Mouse (Mus musculus) embryonic facial prominence, embryonic 12.5 days (tissue): ENCODE measurements at regions not wholly inside any gene's neighbourhood (a gene's known extent, or its start where the extent isn't known, plus 50 kb on each side); places are given as distances from the start of the nearest gene placed in this dataset.

Source experiments
- ATAC-seq: fragments of 200-750 bp; cut with Nextera tagmentation; 2 replicates; pipeline ENCODE4 v1.8.0; 2017; ENCODE audit not compliant: insufficient number of reproducible peaks, insufficient read depth, low FRiP score, low TSS enrichment
- H3K27ac ChIP-seq: fragments of 300-500 bp; sonication (generic); 2 replicates; pipeline ENCODE4 v1.5.1; 2016; ENCODE audit warnings: mild to moderate bottlenecking
- H3K27me3 ChIP-seq: fragments of 300-500 bp; sonication (generic); 2 replicates; pipeline ENCODE4 v1.6.1; 2016; ENCODE audit warnings: mild to moderate bottlenecking, moderate library complexity
- H3K36me3 ChIP-seq: fragments of 300-500 bp; sonication (generic); 2 replicates; pipeline ENCODE4 v1.6.1; 2016; ENCODE audit warnings: mild to moderate bottlenecking
- H3K4me1 ChIP-seq: fragments of 300-500 bp; sonication (generic); 2 replicates; pipeline ENCODE4 v1.6.1; 2016
- H3K4me2 ChIP-seq: fragments of 300-500 bp; sonication (generic); replicated peaks from 2 replicates; pipeline ENCODE4 v1.6.1; 2016; ENCODE audit warnings: mild to moderate bottlenecking, moderate library complexity
- H3K4me3 ChIP-seq: fragments of 300-500 bp; sonication (generic); 2 replicates; pipeline ENCODE4 v1.5.1; 2016; ENCODE audit warnings: mild to moderate bottlenecking
- H3K9ac ChIP-seq: fragments of 300-500 bp; sonication (generic); 2 replicates; pipeline ENCODE4 v1.6.1; 2016; ENCODE audit warnings: mild to moderate bottlenecking, moderate library complexity
- H3K9me3 ChIP-seq: fragments of 300-500 bp; sonication (generic); 2 replicates; pipeline ENCODE4 v1.6.1; 2016; ENCODE audit warnings: mild to moderate bottlenecking, moderate library complexity
- WGBS: fragments of 180-500 bp; shearing (Covaris S2); methylation state at CpG from one replicate; pipeline ENCODE4 v1.1.7; 2016; 5-methylcytosine and 5-hydroxymethylcytosine counted together

- ATAC-seq = no peak
- Histone ChIP-seq H3K9ac (no peak overlapping the region), H3K4me1 (no peaks in the 10 kb centered on the region), H3K27ac (no peak overlapping the region), H3K4me2 (no peak overlapping the region), H3K36me3 (no peaks in the 10 kb centered on the region), H3K4me3 (no peak overlapping the region), H3K27me3 (no peaks in the 10 kb centered on the region), H3K9me3 (no peaks in the 10 kb centered on the region)
- 53% methylated on average over 5 of the region's 5 CpGs for WGBS
These were observed 867.1 kb upstream of the Slit2 start for GRCm38 (mm10) chr5:47115882-47116281.

GRCm38 (mm10) chr5:47095703-47096102 is 887.2 kb upstream of the Slit2 start:
- Histone ChIP-seq H3K36me3 (no peaks in the 10 kb centered on the region), H3K9ac (no peak overlapping the region), H3K27me3 (no peaks in the 10 kb centered on the region), H3K9me3 (no peaks in the 10 kb centered on the region), H3K4me3 (no peak overlapping the region), H3K27ac (no peak overlapping the region), H3K4me2 (no peak overlapping the region), H3K4me1 (no peaks in the 10 kb centered on the region)
- ATAC-seq = no peak

GRCm38 (mm10) chr5:47052942-47053341 is 930.0 kb upstream of the Slit2 start:
- H3K27ac ChIP-seq = no peak overlapping the region
- 0 out of 2 replicates have a peak, but pooled peaks cover 4% of the 10 kb centered on the region for H3K4me1 ChIP-seq
- H3K36me3 ChIP-seq = no peaks in the 10 kb centered on the region
- whole genome bisulfite sequencing = 34% methylated on average over 3 of the region's 3 CpGs
- no peaks in the 10 kb centered on the region for H3K27me3 ChIP-seq
- no peak overlapping the region for H3K9ac ChIP-seq
- no peaks in the 10 kb centered on the region for H3K9me3 ChIP-seq
- no peak overlapping the region for H3K4me3 ChIP-seq
- H3K4me2 ChIP-seq = no peak overlapping the region
- ATAC-seq = no peak; the same call in 1 of the 2 replicates

- Histone ChIP-seq H3K27me3 (no peaks in the 10 kb centered on the region), H3K9ac (no peak overlapping the region), H3K4me1 (no peaks in the 10 kb centered on the region), H3K4me2 (no peak overlapping the region), H3K36me3 (no peaks in the 10 kb centered on the region), H3K27ac (no peak overlapping the region), H3K9me3 (no peaks in the 10 kb centered on the region), H3K4me3 (no peak overlapping the region)
- WGBS = 15% methylated on average over 1 of the region's 1 CpGs
- ATAC-seq = no peak
These were observed 946.2 kb upstream of the Slit2 start for GRCm38 (mm10) chr5:47036752-47037151.

- H3K27ac ChIP-seq = no peak overlapping the region
- ATAC-seq = no peak
- H3K36me3 ChIP-seq = no peaks in the 10 kb centered on the region
- no peaks in the 10 kb centered on the region for H3K9me3 ChIP-seq
- WGBS = 63% methylated on average over 7 of the region's 7 CpGs
- H3K4me1 ChIP-seq = no peaks in the 10 kb centered on the region
- no peak overlapping the region for H3K9ac ChIP-seq
- H3K4me2 ChIP-seq = no peak overlapping the region
- no peaks in the 10 kb centered on the region for H3K27me3 ChIP-seq
- no peak overlapping the region for H3K4me3 ChIP-seq
These were observed 948.9 kb upstream of the Slit2 start for GRCm38 (mm10) chr5:47034021-47034420.

- H3K9ac ChIP-seq = no peak overlapping the region
- H3K4me3 ChIP-seq = no peak overlapping the region
- H3K9me3 ChIP-seq = no peaks in the 10 kb centered on the region
- no peaks in the 10 kb centered on the region for H3K27me3 ChIP-seq
- H3K27ac ChIP-seq = no peak overlapping the region
- ATAC-seq = no peak
- H3K4me2 ChIP-seq = no peak overlapping the region
- no peaks in the 10 kb centered on the region for H3K4me1 ChIP-seq
- H3K36me3 ChIP-seq = no peaks in the 10 kb centered on the region
These were observed 968.6 kb upstream of the Slit2 start for GRCm38 (mm10) chr5:47014351-47014750.

- Histone ChIP-seq H3K4me2 (no peak overlapping the region), H3K4me1 (no peaks in the 10 kb centered on the region), H3K27me3 (no peaks in the 10 kb centered on the region), H3K27ac (no peak overlapping the region), H3K9ac (no peak overlapping the region), H3K4me3 (no peak overlapping the region), H3K9me3 (no peaks in the 10 kb centered on the region), H3K36me3 (no peaks in the 10 kb centered on the region)
- WGBS = 73% methylated on average over 4 of the region's 4 CpGs
- no peak for ATAC-seq
These were observed 990.4 kb upstream of the Slit2 start for GRCm38 (mm10) chr5:46992557-46992956.

GRCm38 (mm10) chr5:46986519-46986918 is 996.4 kb upstream of the Slit2 start:
- no peak overlapping the region for H3K9ac ChIP-seq
- WGBS = 84% methylated on average over 2 of the region's 2 CpGs
- no peaks in the 10 kb centered on the region for H3K27me3 ChIP-seq
- ATAC-seq = no peak
- H3K36me3 ChIP-seq = no peaks in the 10 kb centered on the region
- no peak overlapping the region for H3K4me3 ChIP-seq
- no peaks in the 10 kb centered on the region for H3K4me1 ChIP-seq
- H3K27ac ChIP-seq = no peak overlapping the region
- H3K9me3 ChIP-seq = no peaks in the 10 kb centered on the region
- no peak overlapping the region for H3K4me2 ChIP-seq

- Histone ChIP-seq H3K4me1 (no peaks in the 10 kb centered on the region), H3K27me3 (no peaks in the 10 kb centered on the region), H3K36me3 (no peaks in the 10 kb centered on the region), H3K9me3 (no peaks in the 10 kb centered on the region), H3K4me3 (no peak overlapping the region), H3K27ac (no peak overlapping the region), H3K4me2 (no peak overlapping the region), H3K9ac (no peak overlapping the region)
- ATAC-seq = no peak
- WGBS = 78% methylated on average over 2 of the region's 2 CpGs
These were observed 1002.6 kb upstream of the Slit2 start for GRCm38 (mm10) chr5:46980326-46980725.

GRCm38 (mm10) chr5:46968870-46969436 is 1014.0 kb upstream of the Slit2 start:
- Histone ChIP-seq H3K27ac (no peak overlapping the region), H3K9me3 (no peaks in the 10 kb centered on the region), H3K4me2 (no peak overlapping the region), H3K27me3 (no peaks in the 10 kb centered on the region), H3K4me1 (no peaks in the 10 kb centered on the region), H3K4me3 (no peak overlapping the region), H3K9ac (no peak overlapping the region), H3K36me3 (no peaks in the 10 kb centered on the region)
- WGBS = 93% methylated on average over 5 of the region's 5 CpGs
- no peak for ATAC-seq

GRCm38 (mm10) chr5:46960749-46961148 is 1022.2 kb upstream of the Slit2 start:
- Histone ChIP-seq H3K4me1 (no peaks in the 10 kb centered on the region), H3K36me3 (no peaks in the 10 kb centered on the region), H3K9ac (no peak overlapping the region), H3K4me2 (no peak overlapping the region), H3K27me3 (no peaks in the 10 kb centered on the region), H3K27ac (no peak overlapping the region), H3K4me3 (no peak overlapping the region), H3K9me3 (no peaks in the 10 kb centered on the region; the same call in 1 of the 2 replicates)
- WGBS = 78% methylated on average over 2 of the region's 2 CpGs
- no peak for ATAC-seq

- H3K4me3 ChIP-seq = no peak overlapping the region
- no peak overlapping the region for H3K27ac ChIP-seq
- H3K9me3 ChIP-seq = no peaks in the 10 kb centered on the region
- H3K36me3 ChIP-seq = no peaks in the 10 kb centered on the region
- no peak overlapping the region for H3K9ac ChIP-seq
- H3K4me1 ChIP-seq = no peaks in the 10 kb centered on the region
- no peak for ATAC-seq
- 82% methylated on average over 7 of the region's 7 CpGs for WGBS
- H3K4me2 ChIP-seq = no peak overlapping the region
- no peaks in the 10 kb centered on the region for H3K27me3 ChIP-seq
These were observed 1056.6 kb upstream of the Slit2 start for GRCm38 (mm10) chr5:46926324-46926723.

- H3K36me3 ChIP-seq = no peaks in the 10 kb centered on the region
- H3K27ac ChIP-seq = no peak overlapping the region
- no peaks in the 10 kb centered on the region for H3K4me1 ChIP-seq
- ATAC-seq = no peak
- no peak overlapping the region for H3K9ac ChIP-seq
- no peak overlapping the region for H3K4me3 ChIP-seq
- no peaks in the 10 kb centered on the region for H3K9me3 ChIP-seq
- H3K27me3 ChIP-seq = no peaks in the 10 kb centered on the region
- H3K4me2 ChIP-seq = no peak overlapping the region
- WGBS = 75% methylated on average over 2 of the region's 2 CpGs
These were observed 1044.5 kb upstream of the Lcorl start for GRCm38 (mm10) chr5:46901909-46902308.
